Mouse (Mus musculus) activated CD4-positive, CD25-positive, alpha-beta regulatory T cell, adult 4 months (primary cell): ENCODE data around the gene Ewsr1. TPM values are rescaled to one million over a fixed set of nuclear protein-coding genes. Genes with fewer than 3 reads are reported as not detected.
"Not testable (repeated sequence)": the region's sequence is repeated elsewhere in the genome, so short reads cannot be mapped to it uniquely, and the experiment has no call there.

ENCODE experiments used
- ATAC-seq: one replicate; pipeline ENCODE4 v1.8.0; 2017
- polyA plus RNA-seq, 2 experiments: library from polyadenylated mRNA; unstranded; fragments of 100-300 nt; shearing (Covaris generic); gene quantifications; one replicate each; pipeline ENCODE4 v1.2.1; 2017

The Ewsr1 gene
- polyA plus RNA-seq, 2 experiments from 2014 or later, result 143 to 144 TPM

- ATAC-seq, result no peak
Observed at GRCm38 (mm10) chr11:5096480-5097020, 2.5 kb downstream of the Ewsr1 start.

GRCm38 (mm10) chr11:5095877-5096276 lies 3.2 kb downstream of the Ewsr1 start:
- ATAC-seq, result no peak

GRCm38 (mm10) chr11:5091706-5092105 lies 7.4 kb downstream of the Ewsr1 start:
- ATAC-seq, result no peak

GRCm38 (mm10) chr11:5089147-5089546 lies 9.9 kb downstream of the Ewsr1 start:
- no peak for ATAC-seq

GRCm38 (mm10) chr11:5076843-5077242 lies 22.2 kb downstream of the Ewsr1 start:
- ATAC-seq, result not testable (repeated sequence)

- ATAC-seq, result no peak
Observed at GRCm38 (mm10) chr11:5075760-5076159, 23.3 kb downstream of the Ewsr1 start.

- no peak for ATAC-seq
Observed at GRCm38 (mm10) chr11:5074882-5075281, 24.2 kb downstream of the Ewsr1 start.

GRCm38 (mm10) chr11:5068126-5068971 lies 30.7 kb downstream of the Ewsr1 start:
- ATAC-seq, result no peak

GRCm38 (mm10) chr11:5067063-5067462 lies 32.0 kb downstream of the Ewsr1 start:
- no peak for ATAC-seq

GRCm38 (mm10) chr11:5065056-5065821 lies 33.8 kb downstream of the Ewsr1 start, which contains the start of gene Gas2l1:
TSS of gene Gas2l1 (minus strand) at chr11:5065327.
- ATAC-seq, result peak; percentile 21

GRCm38 (mm10) chr11:5064282-5065055 lies 34.6 kb downstream of the Ewsr1 start:
- ATAC-seq, result no peak

- ATAC-seq, result no peak
Observed at GRCm38 (mm10) chr11:5063561-5064281, 35.3 kb downstream of the Ewsr1 start.

- no peak for ATAC-seq
Observed at GRCm38 (mm10) chr11:5062860-5063505, 36.1 kb downstream of the Ewsr1 start.

GRCm38 (mm10) chr11:5062326-5062725 lies 36.7 kb downstream of the Ewsr1 start:
- ATAC-seq, result no peak

- peak; percentile 43 for ATAC-seq
Observed at GRCm38 (mm10) chr11:5061413-5062139, 37.5 kb downstream of the Ewsr1 start.

- ATAC-seq, result no peak
Observed at GRCm38 (mm10) chr11:5060756-5061412, 38.2 kb downstream of the Ewsr1 start.

- no peak for ATAC-seq
Observed at GRCm38 (mm10) chr11:5059704-5060156, 39.3 kb downstream of the Ewsr1 start.

- no peak for ATAC-seq
Observed at GRCm38 (mm10) chr11:5059230-5059629, 39.8 kb downstream of the Ewsr1 start.

GRCm38 (mm10) chr11:5058783-5059182 lies 40.3 kb downstream of the Ewsr1 start:
- ATAC-seq, result no peak
